8 mouse cellular contexts compared by ENCODE assay signal in the genomic region with DNA sequence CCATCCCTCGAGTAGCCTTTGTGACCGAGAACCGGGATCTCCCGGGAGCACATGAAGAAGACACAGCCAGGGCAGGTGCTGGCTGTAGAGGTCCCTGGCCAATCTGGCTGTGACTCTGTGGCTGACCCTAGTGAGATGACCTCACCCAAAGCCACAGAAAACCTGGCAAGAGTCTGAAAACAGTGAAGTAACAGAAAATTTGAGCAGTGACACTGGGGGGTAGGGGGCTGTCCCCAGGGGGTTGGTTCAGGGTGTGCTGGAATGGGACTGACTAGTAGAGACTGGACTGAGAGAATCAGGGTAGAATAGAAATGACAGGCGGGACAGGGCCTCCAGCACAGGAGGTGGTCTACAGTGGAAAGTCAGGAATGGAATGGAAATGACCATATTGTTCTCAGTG. TPM values are rescaled to one million over a fixed set of nuclear protein-coding genes. Genes with fewer than 3 reads are reported as not detected.
DNase-seq lines count a peak whose midpoint lies in the region; ATAC-seq lines count a peak whose summit lies in the region.

No protein-coding gene starts in this region.

- WGBS in limb, embryonic 15.5 days, result 73% methylated on average over 5 of the region's 5 CpGs

- peak overlapping the region; percentile 81 for H3K4me3 ChIP-seq in limb, embryonic 15.5 days

- H3K9ac ChIP-seq in limb, embryonic 15.5 days, result peak overlapping the region; percentile 91

- DNase-seq in cerebellum, postnatal 10 days, result peak; percentile 54 to 61
- no peak for DNase-seq in cerebellum, adult 9-10 months
- peak; percentile 22 for DNase-seq in thymus, postnatal 14 days
- no peak for DNase-seq in thymus, postnatal 4 days
- DNase-seq in left cerebral cortex, adult 11 months (ENCODE audit: low spot score), result no peak
- no peak for DNase-seq in cerebellum, postnatal 14 days
- no peak for DNase-seq in layer of hippocampus, adult 9-11 months

- H3K4me1 ChIP-seq in limb, embryonic 15.5 days, result peaks cover 49% of the 10 kb centered on the region

- no peak for ATAC-seq in limb, embryonic 15.5 days (ENCODE audit: insufficient number of reproducible peaks, low FRiP score, low TSS enrichment, low read depth)

- peak overlapping the region; percentile 92 for H3K4me2 ChIP-seq in limb, embryonic 15.5 days

- H3K36me3 ChIP-seq in limb, embryonic 15.5 days, result peaks cover 21% of the 10 kb centered on the region

- H3K27ac ChIP-seq in limb, embryonic 15.5 days, result peak overlapping the region; percentile 99

- no peaks in the 10 kb centered on the region for H3K27me3 ChIP-seq in limb, embryonic 15.5 days

- H3K9me3 ChIP-seq in limb, embryonic 15.5 days, result no peaks in the 10 kb centered on the region

RNA-seq across cellular contexts. Expression of a gene that starts 0.9 kb away (rescaled TPM):
- polyA plus RNA-seq in limb, embryonic 15.5 days (2015; fragmentation: Nextera tagmentation; extraction: Ambion mirVana), result 19.3 and 20.1 TPM in 2 replicates

RNA-seq across cellular contexts. Expression of a gene that starts 5.2 kb away (rescaled TPM):
- polyA plus RNA-seq in limb, embryonic 15.5 days (2015; fragmentation: Nextera tagmentation; extraction: Ambion mirVana), result 264 and 270 TPM in 2 replicates

RNA-seq across cellular contexts. Expression of a gene that starts 12.7 kb away (rescaled TPM):
- 0.40 and 0.64 TPM in 2 replicates for polyA plus RNA-seq in limb, embryonic 15.5 days (2015; fragmentation: Nextera tagmentation; extraction: Ambion mirVana)

RNA-seq across cellular contexts. Expression of a gene that starts 13.1 kb away (rescaled TPM):
- polyA plus RNA-seq in limb, embryonic 15.5 days (2015; fragmentation: Nextera tagmentation; extraction: Ambion mirVana), result 3.3 and 3.4 TPM in 2 replicates

RNA-seq across cellular contexts. Expression of a gene that starts 23.3 kb away (rescaled TPM):
- polyA plus RNA-seq in limb, embryonic 15.5 days (2015; fragmentation: Nextera tagmentation; extraction: Ambion mirVana), result 81.7 and 83.6 TPM in 2 replicates

Comparison
In these comparisons a context has a peak if more than half of its experiments do, and no peak if none do; other contexts are left out.
1. DNase-seq: peak in cerebellum, postnatal 10 days (2 of 2) and thymus, postnatal 14 days (single experiment); none in cerebellum, adult 9-10 months (single experiment), thymus, postnatal 4 days (single experiment), left cerebral cortex, adult 11 months (single experiment), cerebellum, postnatal 14 days (0 of 2) and layer of hippocampus, adult 9-11 months (single experiment).